Mouse (Mus musculus) lung, postnatal 10 days (tissue): ENCODE measurements around the gene Blzf1.
A peak's percentile ranks its signal among the peaks of the same experiment; 100 is the strongest.

Experiments
- DNase-seq: peaks from one replicate; pipeline ENCODE4 v3.0.0; 2021

Blzf1 gene

GRCm38 (mm10) chr1:164292040-164292439 is 15.2 kb downstream of the Blzf1 start:
- no peak for DNase-seq

DNA sequence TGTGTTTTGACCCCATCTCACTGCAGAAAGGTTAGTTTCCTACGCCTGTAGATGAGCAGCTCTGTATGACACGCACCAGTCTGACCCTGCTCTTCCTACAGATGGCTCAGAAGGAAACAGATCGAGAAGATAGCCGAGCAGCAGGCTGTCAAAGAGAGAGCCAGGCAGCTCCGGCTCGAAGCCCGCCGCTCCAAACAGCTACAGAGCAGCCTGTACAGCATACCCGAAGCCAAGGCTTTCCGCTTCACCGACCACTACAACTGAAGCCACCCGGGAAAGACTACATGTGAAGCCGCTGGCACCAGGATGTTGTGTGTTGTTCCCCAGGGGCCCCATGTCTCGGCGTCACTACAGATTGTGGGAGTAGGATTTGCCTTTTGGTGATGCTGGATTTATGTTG is 19.9 kb downstream of the Blzf1 start:
- no peak for DNase-seq

GRCm38 (mm10) chr1:164284007-164284406 is 23.3 kb downstream of the Blzf1 start:
- no peak for DNase-seq

DNA sequence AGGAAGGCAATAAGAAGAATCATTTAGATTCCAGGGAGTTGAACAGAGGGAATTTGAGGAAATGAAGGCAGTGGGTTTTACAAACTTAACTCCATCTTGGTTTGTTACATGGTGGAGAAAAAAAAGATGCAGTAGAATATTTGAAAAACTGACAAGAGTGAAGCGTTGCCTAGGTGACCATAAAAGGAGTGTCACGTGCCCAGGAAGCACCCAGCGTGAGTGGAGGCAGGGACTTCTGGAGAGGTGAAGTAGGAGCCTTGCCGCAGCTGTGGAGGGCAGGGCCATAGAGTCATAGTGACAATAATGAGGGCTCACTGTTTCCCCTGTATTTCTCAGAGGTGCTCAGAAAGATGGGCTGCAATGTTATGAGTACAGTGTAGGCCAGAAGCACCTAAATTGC is 28.0 kb downstream of the Blzf1 start:
- DNase-seq: no peak

DNA sequence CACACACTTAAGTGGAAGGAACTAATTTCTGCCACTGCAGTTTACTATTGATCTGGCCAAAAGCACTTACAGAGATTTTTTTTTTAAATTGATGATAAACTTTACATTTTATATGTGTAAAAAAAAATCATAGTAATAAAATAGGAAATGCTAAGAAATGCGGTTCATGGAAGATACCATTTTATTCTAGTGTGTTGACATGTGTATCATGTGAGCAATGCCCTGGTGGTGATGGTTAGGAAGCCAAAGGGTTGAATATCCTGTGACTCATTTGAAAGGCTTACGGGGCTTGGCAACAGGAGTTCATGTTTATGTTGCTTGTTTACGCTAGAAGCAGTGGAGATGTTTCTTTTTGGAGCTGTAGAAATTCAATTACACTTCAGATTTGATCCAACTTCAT is 30.7 kb downstream of the Blzf1 start:
- DNase-seq: no peak

GRCm38 (mm10) chr1:164275455-164275954 is 31.8 kb downstream of the Blzf1 start, which contains the start of gene Ccdc181:
TSS of gene Ccdc181 (plus strand) at chr1:164275585.
- peak; percentile 93 for DNase-seq

- no peak for DNase-seq
Measured at GRCm38 (mm10) chr1:164273659-164274058, 33.6 kb downstream of the Blzf1 start.

- DNase-seq: no peak
Measured at GRCm38 (mm10) chr1:164270941-164271340, 36.3 kb downstream of the Blzf1 start.

GRCm38 (mm10) chr1:164261553-164261952 is 45.7 kb downstream of the Blzf1 start:
- peak; percentile 59 for DNase-seq

DNA sequence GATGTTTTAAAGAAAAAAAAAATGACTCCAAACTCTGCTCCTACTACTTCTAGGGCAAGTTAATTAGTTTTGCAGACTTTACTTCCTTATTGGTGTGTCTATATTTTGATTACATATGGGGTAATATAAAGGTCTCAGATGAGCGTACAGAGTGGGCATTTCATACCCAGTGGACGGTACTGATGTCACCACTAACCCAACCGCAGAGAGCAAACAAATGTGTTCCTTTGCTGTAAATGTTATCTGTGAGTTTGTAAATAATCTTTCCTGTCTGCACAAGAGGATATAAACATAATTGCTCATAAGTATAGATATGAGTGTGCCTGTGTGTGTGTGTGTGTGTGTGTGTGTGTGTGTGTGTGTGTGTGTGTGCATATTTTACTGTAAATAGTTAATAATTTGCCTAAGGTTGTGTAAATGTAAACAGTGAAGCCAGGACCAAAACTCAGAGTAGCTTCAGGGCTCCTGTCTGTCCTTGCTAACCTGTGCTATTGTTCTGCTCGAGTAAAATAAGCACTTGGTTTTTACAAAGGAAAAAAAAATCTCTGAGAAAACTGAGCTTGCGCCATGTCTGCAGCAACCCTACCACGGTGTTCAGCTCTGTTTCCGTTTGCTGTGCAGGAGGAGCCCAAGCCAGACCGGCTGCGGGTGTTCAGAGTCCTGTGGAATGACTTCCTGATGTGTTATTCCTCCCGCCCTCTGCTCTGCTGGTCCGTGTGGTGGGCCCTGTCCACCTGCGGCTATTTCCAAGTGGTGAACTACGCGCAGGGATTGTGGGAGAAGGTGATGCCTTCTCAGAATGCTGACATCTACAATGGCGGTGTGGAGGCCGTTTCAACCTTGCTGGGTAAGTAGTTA is 46.9 kb downstream of the Blzf1 start:
- peak; percentile 9 for DNase-seq

DNA sequence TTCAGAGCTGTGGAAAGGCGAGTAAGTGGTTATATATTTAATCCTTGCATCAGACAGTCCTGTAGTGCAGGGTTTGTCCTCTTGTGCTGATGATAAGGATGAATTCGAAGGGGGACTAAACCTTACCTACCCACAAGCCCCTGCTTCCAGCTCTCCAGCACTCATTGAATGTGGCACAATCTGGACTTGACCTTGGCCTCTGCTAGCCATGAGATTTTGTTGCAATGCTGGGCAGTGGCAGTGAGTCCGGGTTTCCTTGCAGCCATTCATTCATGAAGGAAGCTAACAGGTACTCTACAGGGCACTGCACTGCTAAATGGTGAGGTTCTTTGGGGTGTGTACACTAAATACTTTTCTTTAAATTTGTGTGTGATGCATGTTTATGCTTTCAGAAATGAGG is 52.5 kb downstream of the Blzf1 start:
- no peak for DNase-seq

DNA sequence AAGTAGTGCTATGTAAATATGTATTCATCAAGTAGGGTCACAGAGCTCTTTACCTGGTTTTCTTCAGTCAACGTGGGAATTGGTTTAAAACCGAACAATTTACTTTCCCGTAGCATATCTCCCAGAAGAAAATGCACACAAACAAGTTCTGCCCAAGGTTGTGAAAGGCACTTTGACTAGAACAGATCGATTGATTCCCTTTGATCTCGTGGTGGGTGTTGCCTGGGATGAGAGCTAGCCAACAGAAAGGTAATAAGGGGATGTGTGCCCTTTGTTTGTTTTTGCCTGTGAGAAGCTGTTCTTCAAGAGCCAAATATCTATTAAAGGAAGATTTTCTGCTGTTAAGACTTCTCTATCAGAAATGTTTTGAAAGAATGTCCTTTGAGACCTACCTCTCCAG is 54.7 kb downstream of the Blzf1 start:
- no peak for DNase-seq

DNA sequence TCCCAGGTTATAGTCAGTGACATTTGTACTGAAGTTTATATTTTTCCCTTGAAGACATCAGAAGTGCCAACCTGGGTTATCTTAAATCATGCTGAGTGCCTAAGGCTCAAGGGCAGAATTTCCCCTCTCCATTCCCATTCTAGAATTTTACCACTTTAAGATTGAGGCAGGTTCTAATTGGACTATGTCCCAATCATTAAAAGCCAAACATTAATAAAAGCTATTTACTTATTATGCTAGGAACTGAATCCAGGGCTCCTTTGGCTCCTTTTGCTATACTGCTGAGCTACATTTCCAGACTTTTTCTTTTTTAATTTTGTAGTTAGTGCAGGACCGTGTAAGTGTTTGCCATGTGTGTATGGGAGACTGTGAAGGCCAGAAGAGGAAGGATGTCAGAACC is 55.9 kb downstream of the Blzf1 start:
- DNase-seq: no peak

DNA sequence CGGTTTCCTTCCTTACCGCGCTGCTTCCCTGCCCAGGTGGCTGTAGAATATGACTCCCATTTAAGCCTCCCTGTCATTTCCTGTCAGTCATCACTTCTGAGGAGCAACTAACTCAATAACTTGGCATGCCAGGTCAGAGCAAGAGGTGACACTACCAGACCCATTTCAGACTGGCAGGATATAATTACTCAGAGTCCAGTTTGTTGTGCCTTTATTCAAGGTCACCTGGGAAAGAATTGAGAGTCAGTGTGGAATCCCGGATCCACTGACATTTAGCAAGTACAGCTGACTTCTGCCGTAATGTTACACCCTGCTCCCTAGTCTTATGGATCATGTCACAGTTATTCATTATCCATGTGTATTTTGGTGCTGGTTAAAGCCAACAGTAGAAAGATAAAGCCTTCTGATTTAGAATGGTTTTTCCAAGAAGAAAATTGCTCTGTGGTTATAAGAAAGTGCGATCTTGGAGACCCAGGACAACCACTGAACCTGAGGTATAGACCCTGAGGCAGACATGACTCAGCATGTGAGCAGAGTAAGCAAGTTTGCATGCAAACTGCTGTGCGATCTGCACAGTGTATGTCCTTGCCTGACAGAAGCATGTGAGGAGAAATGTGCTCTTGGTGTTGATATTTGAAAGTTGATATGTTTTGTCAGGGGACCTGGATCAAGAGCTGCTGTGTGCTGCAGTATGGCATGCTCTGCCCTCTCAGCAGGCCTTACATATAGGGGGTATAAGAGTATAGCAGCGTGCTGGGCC is 56.7 kb downstream of the Blzf1 start:
- DNase-seq: no peak

- DNase-seq: no peak
Measured at GRCm38 (mm10) chr1:164249332-164249711, 58.0 kb downstream of the Blzf1 start.

GRCm38 (mm10) chr1:164248465-164249331 is 58.6 kb downstream of the Blzf1 start, which contains the start of gene Slc19a2:
TSS of gene Slc19a2 (plus strand) at chr1:164249046.
- DNase-seq: peak; percentile 97

GRCm38 (mm10) chr1:164247971-164248370 is 59.3 kb downstream of the Blzf1 start:
- DNase-seq: peak; percentile 30

- DNase-seq: no peak
Measured at GRCm38 (mm10) chr1:164247442-164247841, 59.8 kb downstream of the Blzf1 start.

- no peak for DNase-seq
Measured at GRCm38 (mm10) chr1:164242809-164243208, 64.5 kb downstream of the Blzf1 start.

GRCm38 (mm10) chr1:164241494-164241893 is 65.8 kb downstream of the Blzf1 start:
- DNase-seq: no peak
